Mouse (Mus musculus) layer of hippocampus, adult 18-20 months (tissue): ENCODE results near the gene Prpf19. TPM values are rescaled to one million over a fixed set of nuclear protein-coding genes. Genes with fewer than 3 reads are reported as not detected.

ENCODE experiments used
- DNase-seq, 2 experiments: peaks; one replicate each; pipeline ENCODE4 v3.0.0; 2022; ENCODE audit warnings: low spot score in 2 of 2
- total RNA-seq, 2 experiments: library from RNA; stranded (reverse); gene quantifications; 2 replicates each; pipeline ENCODE4 v1.2.3; 2021

Gene Prpf19
- total RNA-seq, 2 experiments from 2014 or later = 197 to 217 TPM

GRCm38 (mm10) chr19:10936077-10936476, 41.0 kb downstream of the Prpf19 start:
- no peak for DNase-seq

DNA sequence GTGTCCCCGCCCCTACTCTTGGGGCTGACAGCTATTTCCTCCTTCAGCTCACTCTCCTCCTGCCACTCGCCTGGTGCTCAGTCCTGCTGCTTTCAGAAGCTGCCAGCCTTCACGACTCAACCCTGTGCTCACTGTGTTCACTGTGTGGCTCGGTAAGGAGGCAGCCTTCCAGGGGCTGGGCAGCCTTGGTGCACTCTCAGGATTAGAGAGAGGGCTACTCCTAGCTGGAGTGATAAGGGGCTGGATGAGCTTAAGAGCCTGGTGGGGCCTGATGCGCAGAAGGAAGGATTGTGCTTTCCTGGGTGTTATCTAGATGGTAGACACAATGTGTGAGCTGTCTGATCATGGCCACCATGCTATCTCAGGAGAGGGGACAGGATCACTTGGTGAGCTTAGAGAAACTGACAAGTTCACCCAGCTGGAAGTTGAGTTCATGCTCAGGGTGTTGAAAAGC, 42.1 kb downstream of the Prpf19 start, which contains the start of gene Ptgdr2:
Ptgdr2 (plus strand) TSS at position 51 of the 454 bp plus-strand sequence.
- no peak for DNase-seq

- DNase-seq = no peak
These were observed 43.7 kb downstream of the Prpf19 start for GRCm38 (mm10) chr19:10938771-10939170.

- DNase-seq = peak; percentile 47 to 71
These were observed 45.2 kb downstream of the Prpf19 start for GRCm38 (mm10) chr19:10940097-10940800.

DNA sequence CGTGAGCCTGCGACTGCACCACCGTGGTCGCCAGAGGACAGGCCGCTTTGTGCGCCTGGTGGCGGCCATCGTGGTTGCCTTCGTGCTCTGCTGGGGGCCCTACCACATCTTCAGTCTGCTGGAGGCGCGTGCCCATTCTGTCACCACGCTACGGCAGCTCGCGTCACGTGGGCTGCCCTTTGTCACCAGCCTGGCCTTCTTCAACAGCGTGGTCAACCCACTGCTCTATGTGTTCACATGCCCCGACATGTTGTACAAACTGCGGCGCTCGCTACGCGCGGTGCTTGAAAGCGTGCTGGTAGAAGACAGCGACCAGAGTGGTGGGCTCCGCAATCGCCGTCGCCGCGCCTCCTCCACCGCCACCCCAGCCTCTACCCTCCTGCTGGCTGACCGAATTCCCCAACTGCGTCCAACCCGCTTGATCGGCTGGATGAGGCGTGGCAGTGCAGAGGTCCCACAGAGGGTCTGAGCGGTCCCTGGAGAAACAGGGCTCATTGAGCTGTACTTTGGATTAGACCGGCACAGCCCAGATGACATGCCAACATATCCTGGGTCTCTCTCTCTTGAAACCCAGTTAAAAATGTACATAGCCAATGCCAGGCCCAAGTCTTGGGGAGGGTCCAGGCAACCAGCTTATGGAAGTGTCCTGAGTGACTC, 45.9 kb downstream of the Prpf19 start:
- DNase-seq = no peak

DNA sequence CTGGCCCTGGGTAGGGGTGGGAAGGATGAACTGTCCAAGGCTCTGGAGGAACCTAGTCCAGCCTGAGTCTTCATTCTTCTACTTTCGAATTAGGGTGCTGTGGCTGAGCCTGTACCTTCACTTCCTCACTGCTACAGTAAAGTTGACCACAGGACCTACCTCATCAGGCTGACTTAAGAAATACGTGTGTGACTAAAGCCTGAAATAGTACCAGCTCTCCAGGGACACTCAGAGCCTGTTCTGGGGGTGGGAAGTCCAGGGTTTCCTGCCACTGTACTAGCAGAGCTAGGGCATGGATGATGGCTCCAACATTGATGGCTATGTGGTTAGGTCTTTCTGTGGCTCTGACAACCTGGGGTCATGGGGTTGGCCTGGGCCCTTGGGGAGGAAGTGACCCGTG, 48.9 kb downstream of the Prpf19 start:
- no peak for DNase-seq

- no peak for DNase-seq
These were observed 51.5 kb downstream of the Prpf19 start for GRCm38 (mm10) chr19:10946506-10946905.

GRCm38 (mm10) chr19:10947219-10947618, 52.2 kb downstream of the Prpf19 start:
- no peak for DNase-seq

DNA sequence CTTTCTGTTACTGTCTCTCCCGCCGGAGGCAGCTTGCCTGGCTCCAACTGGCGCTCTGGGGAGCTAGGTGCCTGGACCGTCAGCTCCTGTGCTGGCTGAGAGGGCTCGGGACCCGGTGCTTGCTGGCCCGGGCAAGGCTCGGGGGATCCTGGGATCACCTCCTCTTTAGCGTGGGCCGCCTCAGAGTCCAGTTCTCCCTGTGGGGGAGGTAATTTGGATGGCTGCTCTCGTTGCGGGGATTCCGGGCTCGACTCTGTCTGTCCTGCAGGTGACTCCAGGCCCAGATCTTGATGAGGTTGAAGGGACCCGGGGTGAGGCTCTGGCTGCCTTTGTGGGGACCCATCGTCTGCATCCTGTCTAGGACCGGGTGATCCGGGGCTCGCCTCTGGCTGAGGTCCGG, 53.4 kb downstream of the Prpf19 start:
- DNase-seq = no peak

DNA sequence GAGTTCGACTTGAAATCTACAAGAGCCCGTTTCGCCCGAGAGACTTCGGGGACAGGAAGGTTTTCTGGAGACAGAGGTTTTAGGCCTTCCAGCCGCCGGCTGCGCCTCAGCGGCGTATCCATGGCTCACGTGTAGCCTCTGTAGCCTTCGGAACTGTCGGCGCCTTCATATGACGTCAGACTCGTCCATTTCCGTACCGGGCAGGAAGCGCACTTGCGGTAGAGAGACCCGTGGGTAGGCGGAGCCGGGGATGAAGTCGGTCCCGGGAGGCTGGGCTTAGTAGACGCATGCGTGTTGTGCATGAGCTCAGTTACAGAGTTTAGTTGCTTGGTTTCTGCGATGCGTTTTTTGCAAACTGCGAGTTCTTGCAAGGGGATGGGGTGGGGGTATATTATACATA, 54.1 kb downstream of the Prpf19 start, which contains the start of gene Ccdc86:
Ccdc86 (minus strand) TSS at position 155 of the 400 bp plus-strand sequence.
- DNase-seq = peak; percentile 94 to 98

- no peak for DNase-seq
These were observed 54.5 kb downstream of the Prpf19 start for GRCm38 (mm10) chr19:10949558-10949957.

DNA sequence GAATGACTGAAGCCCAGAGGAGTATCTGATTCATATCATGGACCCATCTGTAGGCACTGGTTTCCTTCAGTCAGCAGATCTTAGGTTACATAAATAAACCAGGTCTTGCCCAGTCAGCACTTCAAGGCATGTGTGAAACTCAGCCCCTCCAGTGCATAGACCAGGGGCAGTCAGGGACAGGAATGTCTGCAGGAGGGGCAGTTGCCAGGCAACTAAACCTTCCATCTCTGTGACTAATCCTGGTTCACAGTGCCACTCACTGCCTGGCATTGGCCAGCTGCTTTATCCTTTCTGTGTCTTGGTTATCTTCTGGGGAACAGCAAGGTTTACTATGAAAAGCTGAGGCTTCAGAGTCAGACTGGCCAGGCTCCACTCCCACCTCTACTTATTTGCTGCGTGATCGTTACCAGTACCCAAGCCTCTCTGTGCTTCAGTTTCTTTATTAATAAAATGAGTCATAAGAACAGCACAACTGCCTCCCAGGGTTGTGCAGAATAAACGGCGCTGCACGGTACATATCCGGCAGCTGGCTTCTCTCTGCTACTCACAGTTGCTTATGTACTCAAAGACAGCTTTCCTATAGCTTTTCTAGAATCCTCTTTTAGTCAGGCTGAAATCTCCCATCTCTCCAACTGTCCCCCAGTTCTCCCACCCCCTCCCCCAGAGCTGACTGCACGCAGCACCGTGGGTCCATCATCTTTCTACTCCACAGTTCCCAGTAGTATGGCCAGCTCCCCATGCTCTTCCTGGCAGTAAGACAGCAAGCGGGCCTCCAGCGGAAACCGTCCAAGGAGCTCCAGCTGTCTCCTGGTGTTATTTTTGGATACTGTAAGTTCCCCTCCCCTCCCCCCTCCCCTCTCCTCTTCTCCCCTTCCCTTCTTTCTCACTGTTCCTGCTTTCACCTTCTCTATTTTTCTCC, 57.2 kb downstream of the Prpf19 start:
- peak; percentile 35 to 57 for DNase-seq

Other genes with a start within 250 kb of the Prpf19 start
- gene Pga5, start 217.2 kb upstream of the Prpf19 start, total RNA-seq = not detected
- gene Vps37c, start 206.5 kb upstream of the Prpf19 start, total RNA-seq = 10 to 100 TPM; 19.3 to 23.1 TPM
- gene Cd5, start 156.2 kb upstream of the Prpf19 start, total RNA-seq = not detected
- under 1 TPM in 1 of 2 experiments, not detected in 1; 0.57 TPM for gene Cd6, start 65.2 kb upstream of the Prpf19 start, total RNA-seq
- gene Slc15a3, start 55.5 kb upstream of the Prpf19 start, total RNA-seq = 1 to 10 TPM in 1 of 2 experiments, under 1 TPM in 1; 0.89 to 1.4 TPM
- 100 to 1,000 TPM; 148 to 178 TPM for gene Tmem132a, start 25.3 kb upstream of the Prpf19 start, total RNA-seq
- gene Tmem109, start 13.2 kb upstream of the Prpf19 start, total RNA-seq = 10 to 100 TPM; 46.9 to 51.0 TPM
- not detected for gene Zp1, start 25.4 kb downstream of the Prpf19 start, total RNA-seq
- under 1 TPM; 0.12 to 0.23 TPM for gene Ptgdr2, start 41.9 kb downstream of the Prpf19 start, total RNA-seq
- gene Ccdc86, start 54.0 kb downstream of the Prpf19 start, total RNA-seq = 1 to 10 TPM; 8.2 to 8.5 TPM
- not detected for gene Ms4a10, start 79.4 kb downstream of the Prpf19 start, total RNA-seq
- gene Ms4a15, start 98.0 kb downstream of the Prpf19 start, total RNA-seq = not detected
- not detected for gene Ms4a18, start 122.8 kb downstream of the Prpf19 start, total RNA-seq
- gene Ms4a8a, start 185.9 kb downstream of the Prpf19 start, total RNA-seq = under 1 TPM in 1 of 2 experiments, not detected in 1; 0.30 TPM
- not detected for gene 1700017D01Rik, start 235.6 kb downstream of the Prpf19 start, total RNA-seq